Mouse (Mus musculus): ENCODE measurements at regions not wholly inside any gene's neighbourhood (a gene's known extent, or its start where the extent isn't known, plus 50 kb on each side); places are given as distances from the start of the nearest gene placed in this dataset.
A peak's percentile ranks its signal among the peaks of the same experiment; 100 is the strongest.

- DNase-seq (ENCODE audit: low spot score) = no peak
Measured at GRCm38 (mm10) chr2:106256012-106256411, 252.7 kb upstream of the Dnajc24 start.

- DNase-seq (ENCODE audit: low spot score) = no peak
Measured at GRCm38 (mm10) chr2:106234358-106234757, 231.0 kb upstream of the Dnajc24 start.

GRCm38 (mm10) chr2:106231136-106231535, 227.8 kb upstream of the Dnajc24 start:
- no peak for DNase-seq (ENCODE audit: low spot score)

- no peak for DNase-seq (ENCODE audit: low spot score)
Measured at GRCm38 (mm10) chr2:106230021-106230420, 226.7 kb upstream of the Dnajc24 start.

- no peak for DNase-seq (ENCODE audit: low spot score)
Measured at GRCm38 (mm10) chr2:106228249-106228648, 224.9 kb upstream of the Dnajc24 start.

- DNase-seq (ENCODE audit: low spot score) = no peak
Measured at GRCm38 (mm10) chr2:106216169-106216568, 212.8 kb upstream of the Dnajc24 start.

GRCm38 (mm10) chr2:106213740-106214139, 210.4 kb upstream of the Dnajc24 start:
- no peak for DNase-seq (ENCODE audit: low spot score)

- DNase-seq (ENCODE audit: low spot score) = no peak
Measured at GRCm38 (mm10) chr2:106210773-106211172, 207.4 kb upstream of the Dnajc24 start.

- no peak for DNase-seq (ENCODE audit: low spot score)
Measured at GRCm38 (mm10) chr2:106208767-106209250, 205.5 kb upstream of the Dnajc24 start.

- no peak for DNase-seq (ENCODE audit: low spot score)
Measured at GRCm38 (mm10) chr2:106200130-106200529, 196.8 kb upstream of the Dnajc24 start.

GRCm38 (mm10) chr2:106195170-106195569, 191.8 kb upstream of the Dnajc24 start:
- DNase-seq (ENCODE audit: low spot score) = no peak

GRCm38 (mm10) chr2:106194369-106195023, 191.1 kb upstream of the Dnajc24 start:
- DNase-seq (ENCODE audit: low spot score) = peak; percentile 59

- no peak for DNase-seq (ENCODE audit: low spot score)
Measured at GRCm38 (mm10) chr2:106193889-106194347, 190.6 kb upstream of the Dnajc24 start.

GRCm38 (mm10) chr2:106190579-106191322, 187.4 kb upstream of the Dnajc24 start:
- DNase-seq (ENCODE audit: low spot score) = no peak

- DNase-seq (ENCODE audit: low spot score) = no peak
Measured at GRCm38 (mm10) chr2:106183651-106184050, 180.3 kb upstream of the Dnajc24 start.

- DNase-seq (ENCODE audit: low spot score) = no peak
Measured at GRCm38 (mm10) chr2:106182051-106182450, 178.7 kb upstream of the Dnajc24 start.

- no peak for DNase-seq (ENCODE audit: low spot score)
Measured at GRCm38 (mm10) chr2:106162681-106163080, 159.3 kb upstream of the Dnajc24 start.

GRCm38 (mm10) chr2:106161877-106162276, 158.5 kb upstream of the Dnajc24 start:
- DNase-seq (ENCODE audit: low spot score) = no peak

GRCm38 (mm10) chr2:106149701-106150100, 146.4 kb upstream of the Dnajc24 start:
- no peak for DNase-seq (ENCODE audit: low spot score)

GRCm38 (mm10) chr2:106140931-106141330, 137.6 kb upstream of the Dnajc24 start:
- DNase-seq (ENCODE audit: low spot score) = no peak

GRCm38 (mm10) chr2:106101002-106101401, 97.7 kb upstream of the Dnajc24 start:
- no peak for DNase-seq (ENCODE audit: low spot score)

GRCm38 (mm10) chr2:106086121-106086520, 82.8 kb upstream of the Dnajc24 start:
- DNase-seq (ENCODE audit: low spot score) = no peak
